20 mouse cellular contexts compared by ENCODE assay signal in genomic region chr6:34870724-34871123, GRCm38 (mm10). TPM values are rescaled to one million over a fixed set of nuclear protein-coding genes. Genes with fewer than 3 reads are reported as not detected.
DNase-seq lines count a peak whose midpoint lies in the region; ATAC-seq and TF ChIP-seq lines count a peak whose summit lies in the region.
"Had no signal": no experiment of that assay in that cellular context is flagged by ENCODE, and none has a peak within 500 bp of the region (broad histone marks: within the 10 kb centered on the region; RNA-seq: fewer than 3 reads in every experiment).

No protein-coding gene starts in this region.

- DNase-seq in liver, embryonic 11.5 days (ENCODE audit: low spot score), result no peak
- DNase-seq in liver (no peak), 3T3-L1 (ENCODE audit: low read depth, low spot score) (peak; percentile 70), NIH3T3 (ENCODE audit: low read depth) (peak; percentile 70)
- no peak for DNase-seq in limb, embryonic 14.5 days (ENCODE audit: low spot score)
- DNase-seq in embryo, embryonic 10.5 days (ENCODE audit: low spot score), result no peak
- DNase-seq: adrenal gland, adult 2 months; cerebellum, adult 11 months; cerebellum, postnatal 25 days; kidney, adult 9 months; kidney, postnatal 36 days; layer of hippocampus, adult 9-11 months; spleen, adult 18-20 months had no signal

- peaks cover 57% of the 10 kb centered on the region for H3K4me1 ChIP-seq in liver, embryonic 11.5 days (replicated peaks; ENCODE audit: control insufficient read depth, insufficient read depth, low read length)
- peaks cover 10% of the 10 kb centered on the region for H3K4me1 ChIP-seq in limb, embryonic 14.5 days (ENCODE audit: control insufficient read depth, insufficient read depth, low read length)
- H3K4me1 ChIP-seq in forebrain, embryonic 12.5 days, result no peaks in the 10 kb centered on the region; the same call in 1 of the 2 replicates
- H3K4me1 ChIP-seq: forebrain, embryonic 13.5 days had no signal

- no peak for ATAC-seq in liver, embryonic 11.5 days (replicated peaks; ENCODE audit: low FRiP score)
- ATAC-seq in limb, embryonic 14.5 days (ENCODE audit: low FRiP score, low read depth), result no peak
- ATAC-seq in forebrain, embryonic 12.5 days (ENCODE audit: low FRiP score), result no peak
- ATAC-seq: forebrain, embryonic 13.5 days had no signal

- H3K4me3 ChIP-seq in liver, embryonic 11.5 days (ENCODE audit: low read depth, low read length), result no peak overlapping the region
- H3K4me3 ChIP-seq in limb, embryonic 14.5 days (replicated peaks; ENCODE audit: low read length), result no peak overlapping the region
- H3K4me3 ChIP-seq in forebrain, embryonic 12.5 days (replicated peaks), result no peak overlapping the region
- H3K4me3 ChIP-seq: forebrain, embryonic 13.5 days; hindbrain, embryonic 12.5 days had no signal

- H3K9ac ChIP-seq in liver, embryonic 11.5 days (ENCODE audit: low read depth, low read length), result no peak overlapping the region
- no peak overlapping the region for H3K9ac ChIP-seq in limb, embryonic 14.5 days (ENCODE audit: low read depth, low read length, severe bottlenecking)
- H3K9ac ChIP-seq in forebrain, embryonic 12.5 days, result no peak overlapping the region
- H3K9ac ChIP-seq: forebrain, embryonic 13.5 days; hindbrain, embryonic 12.5 days had no signal

- H3K27me3 ChIP-seq in liver, embryonic 11.5 days (replicated peaks; ENCODE audit: control insufficient read depth, insufficient read depth, low read length), result no peaks in the 10 kb centered on the region
- no peaks in the 10 kb centered on the region for H3K27me3 ChIP-seq in limb, embryonic 14.5 days (ENCODE audit: control insufficient read depth, insufficient read depth, low read length)
- H3K27me3 ChIP-seq in forebrain, embryonic 12.5 days, result no peaks in the 10 kb centered on the region
- H3K27me3 ChIP-seq: forebrain, embryonic 13.5 days; hindbrain, embryonic 12.5 days had no signal

- H3K4me2 ChIP-seq in liver, embryonic 11.5 days, result no peak overlapping the region
- no peak overlapping the region for H3K4me2 ChIP-seq in limb, embryonic 14.5 days (replicated peaks; ENCODE audit: low read depth, low read length, severe bottlenecking)
- no peak overlapping the region for H3K4me2 ChIP-seq in forebrain, embryonic 12.5 days
- H3K4me2 ChIP-seq: forebrain, embryonic 13.5 days; hindbrain, embryonic 12.5 days had no signal

- peaks cover 4% of the 10 kb centered on the region; the same call in 1 of the 2 replicates for H3K36me3 ChIP-seq in liver, embryonic 11.5 days (ENCODE audit: control insufficient read depth, insufficient read depth, low read length)
- 0 out of 2 replicates have a peak, but pooled peaks cover 7% of the 10 kb centered on the region for H3K36me3 ChIP-seq in limb, embryonic 14.5 days (ENCODE audit: control insufficient read depth, insufficient read depth, low read length)
- no peaks in the 10 kb centered on the region; the same call in 1 of the 2 replicates for H3K36me3 ChIP-seq in forebrain, embryonic 12.5 days (replicated peaks)
- H3K36me3 ChIP-seq: hindbrain, embryonic 12.5 days had no signal

- WGBS in liver, embryonic 11.5 days, result 76% methylated on average over 5 of the region's 5 CpGs
- 40% methylated on average over 5 of the region's 5 CpGs for WGBS in limb, embryonic 14.5 days
- WGBS in forebrain, embryonic 12.5 days, result 74% methylated on average over 5 of the region's 5 CpGs

- no peaks in the 10 kb centered on the region for H3K9me3 ChIP-seq in liver, embryonic 11.5 days (ENCODE audit: control insufficient read depth, low read length)
- H3K9me3 ChIP-seq in limb, embryonic 14.5 days (ENCODE audit: control insufficient read depth, low read length), result no peaks in the 10 kb centered on the region
- no peaks in the 10 kb centered on the region for H3K9me3 ChIP-seq in forebrain, embryonic 12.5 days
- H3K9me3 ChIP-seq: forebrain, embryonic 13.5 days; hindbrain, embryonic 12.5 days had no signal

- no peak for TF ChIP-seq POLR2A in limb, embryonic 14.5 days (IDR thresholded peaks at IDR 0.05; ENCODE audit: borderline replicate concordance, extremely low read depth, insufficient read depth, insufficient read length)

- peak overlapping the region; percentile 92; the same call in 1 of the 2 replicates for H3K27ac ChIP-seq in liver, embryonic 11.5 days (ENCODE audit: low read depth, low read length)
- H3K27ac ChIP-seq in limb, embryonic 14.5 days (replicated peaks; ENCODE audit: low read depth, low read length), result peak overlapping the region; percentile 65
- H3K27ac ChIP-seq in forebrain, embryonic 12.5 days, result no peak overlapping the region
- H3K27ac ChIP-seq: forebrain, embryonic 13.5 days; hindbrain, embryonic 12.5 days had no signal

RNA-seq across cellular contexts. Expression of gene Cyren, which starts 7.1 kb away (rescaled TPM):
- 20.1 and 20.5 TPM in 2 replicates for polyA plus RNA-seq in liver, embryonic 11.5 days (2014; fragmentation: Nextera tagmentation; extraction: Ambion mirVana)
- polyA plus RNA-seq in limb, embryonic 14.5 days (2012; rRNA removed), result 22.6 and 24.2 TPM in 2 replicates
- 11.3 and 12.4 TPM in 2 replicates for polyA plus RNA-seq in limb, embryonic 14.5 days (2014; fragmentation: Nextera tagmentation; extraction: Ambion mirVana)
- 16.4 and 16.8 TPM in 2 replicates for polyA plus RNA-seq in forebrain, embryonic 12.5 days (2016; fragmentation: Nextera tagmentation; extraction: Ambion mirVana)

RNA-seq across cellular contexts. Expression of gene Tmem140, which starts 7.8 kb away (rescaled TPM):
- polyA plus RNA-seq in liver, embryonic 11.5 days (2014; fragmentation: Nextera tagmentation; extraction: Ambion mirVana), result 2.7 and 3.2 TPM in 2 replicates
- 1.2 and 1.8 TPM in 2 replicates for polyA plus RNA-seq in limb, embryonic 14.5 days (2012; rRNA removed)
- polyA plus RNA-seq in limb, embryonic 14.5 days (2014; fragmentation: Nextera tagmentation; extraction: Ambion mirVana), result 1.2 and 2.5 TPM in 2 replicates
- 1.5 and 1.8 TPM in 2 replicates for polyA plus RNA-seq in forebrain, embryonic 12.5 days (2016; fragmentation: Nextera tagmentation; extraction: Ambion mirVana)

RNA-seq across cellular contexts. Expression of gene Wdr91, which starts 40.0 kb away (rescaled TPM):
- 15.5 and 19.3 TPM in 2 replicates for polyA plus RNA-seq in liver, embryonic 11.5 days (2014; fragmentation: Nextera tagmentation; extraction: Ambion mirVana)
- 22.2 TPM in 2 replicates for polyA plus RNA-seq in limb, embryonic 14.5 days (2012; rRNA removed)
- 9.6 and 11.3 TPM in 2 replicates for polyA plus RNA-seq in limb, embryonic 14.5 days (2014; fragmentation: Nextera tagmentation; extraction: Ambion mirVana)
- 11.0 and 12.3 TPM in 2 replicates for polyA plus RNA-seq in forebrain, embryonic 12.5 days (2016; fragmentation: Nextera tagmentation; extraction: Ambion mirVana)

RNA-seq across cellular contexts. Expression of gene Stra8, which starts 49.2 kb away (rescaled TPM):
- polyA plus RNA-seq in liver, embryonic 11.5 days (2014; fragmentation: Nextera tagmentation; extraction: Ambion mirVana), result not detected in 2 replicates
- 0.05 TPM in 1 of 2 replicates, not detected in the other for polyA plus RNA-seq in limb, embryonic 14.5 days (2012; rRNA removed)
- not detected in 2 replicates for polyA plus RNA-seq in limb, embryonic 14.5 days (2014; fragmentation: Nextera tagmentation; extraction: Ambion mirVana)
- not detected in 2 replicates for polyA plus RNA-seq in forebrain, embryonic 12.5 days (2016; fragmentation: Nextera tagmentation; extraction: Ambion mirVana)
- polyA plus RNA-seq: adrenal gland, adult 2 months; forebrain, embryonic 13.5 days; hindbrain, embryonic 12.5 days; intestine, embryonic 14.5 days; liver, embryonic 14.5 days; midbrain, postnatal 0 days; stomach, embryonic 14.5 days had no signal

Comparison
In these comparisons a context has a peak if more than half of its experiments do, and no peak if none do; other contexts are left out.
1. DNase-seq: peak in 3T3-L1 (single experiment) and NIH3T3 (single experiment); none in liver, embryonic 11.5 days (single experiment), liver (single experiment), limb, embryonic 14.5 days (single experiment) and embryo, embryonic 10.5 days (single experiment).